Mouse (Mus musculus) thymus, adult 2 months (tissue): ENCODE results near the gene Zswim7.

Source experiments
- CTCF ChIP-seq: fragments of 200-500 bp; IDR thresholded peaks from 2 replicates; pipeline ENCODE4 v1.5.1; 2012; ENCODE audit warnings: mild to moderate bottlenecking, control low read depth, low read length, moderate library complexity, borderline replicate concordance; ENCODE audit not compliant: control insufficient read depth, poor library complexity, insufficient read depth; ENCODE audit errors: extremely low read depth
- POLR2A ChIP-seq: fragments of 200-500 bp; IDR thresholded peaks from 2 replicates; pipeline ENCODE4 v1.6.1; 2012; ENCODE audit warnings: mild to moderate bottlenecking, low read length, control low read depth, moderate library complexity; ENCODE audit not compliant: control insufficient read depth, poor library complexity, insufficient read depth; ENCODE audit errors: extremely low read depth

DNA sequence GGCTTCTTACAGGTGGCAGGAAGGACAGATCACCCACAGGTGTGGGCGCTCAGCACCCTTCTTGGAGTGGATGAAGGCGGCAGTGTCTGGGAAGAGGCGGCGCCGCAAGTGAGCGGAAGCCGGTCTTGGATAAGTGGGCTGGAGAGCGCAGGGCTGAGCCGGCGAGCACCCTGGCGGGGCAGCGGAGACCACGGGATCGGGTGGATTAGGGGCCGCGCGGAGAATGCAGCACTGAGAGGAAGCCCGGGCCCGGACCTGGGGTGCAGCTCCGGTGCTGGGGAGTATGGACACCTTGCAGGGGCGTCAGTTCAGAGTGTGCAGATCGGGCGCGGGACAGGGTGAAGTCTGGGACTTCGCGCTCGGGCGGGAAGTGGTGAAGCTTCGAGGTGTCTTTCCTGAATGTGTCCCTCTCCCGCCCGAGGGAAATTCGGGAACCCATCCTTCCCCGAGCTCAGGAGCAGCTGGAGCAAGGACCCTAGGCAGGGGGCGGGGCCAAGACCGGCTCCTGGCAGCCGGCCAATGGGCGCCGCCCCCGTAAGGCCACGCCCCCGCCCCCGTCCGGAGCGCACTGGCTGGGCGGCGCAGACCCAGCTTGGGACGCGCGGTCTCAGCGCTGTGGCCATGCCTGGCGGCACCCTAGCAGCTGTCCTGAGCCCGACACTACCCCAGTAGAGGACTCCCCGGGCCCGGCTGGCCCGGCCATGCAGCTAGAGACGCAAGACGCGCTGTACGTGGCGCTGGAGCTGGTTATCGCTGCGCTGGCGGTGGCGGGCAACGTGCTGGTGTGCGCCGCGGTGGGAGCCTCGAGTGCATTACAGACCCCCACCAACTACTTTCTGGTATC is 32.6 kb downstream of the Zswim7 start, which contains the start of gene Adora2b:
- TF ChIP-seq POLR2A (no peak), CTCF (no peak; the same call in 1 of the 2 replicates)
